Mouse (Mus musculus) adrenal gland, postnatal 10 days (tissue): Measurements from ENCODE around the gene Man1c1. TPM values are rescaled to one million over a fixed set of nuclear protein-coding genes. Genes with fewer than 3 reads are reported as not detected.

Experiments
- DNase-seq: peaks from one replicate; pipeline ENCODE4 v3.0.0; 2021; ENCODE audit warnings: mixed read lengths
- long read RNA-seq, 2 experiments: library from polyadenylated mRNA; stranded (forward); transcript quantifications; one replicate each; pipeline ENCODE4 v2.0.0; 2021
- total RNA-seq, 2 experiments: library from RNA; stranded (reverse); gene quantifications; 2 replicates each; pipeline ENCODE4 v1.2.3; 2021

Gene Man1c1
- 10 to 100 TPM; 21.3 TPM for total RNA-seq
- long read RNA-seq, experiment 1, full-length matches to known transcripts, result 44 of 49 reads
- long read RNA-seq, experiment 1, partial matches to known transcripts, result 1 of 49 reads
- long read RNA-seq, experiment 1, other reads (novel, unspliced or antisense), result 4 of 49 reads
- long read RNA-seq, experiment 2, full-length matches to known transcripts, result 33 of 41 reads
- long read RNA-seq, experiment 2, partial matches to known transcripts, result 0 of 41 reads
- long read RNA-seq, experiment 2, other reads (novel, unspliced or antisense), result 8 of 41 reads

GRCm38 (mm10) chr4:134703835-134704546 is at the start of gene Man1c1:
Gene Man1c1, minus strand, starts transcription at chr4:134704290.
- DNase-seq, result peak; percentile 100

- no peak for DNase-seq
These were observed 49.6 kb upstream of the Man1c1 start for GRCm38 (mm10) chr4:134753516-134754261.

- DNase-seq, result no peak
These were observed 48.9 kb upstream of the Man1c1 start for GRCm38 (mm10) chr4:134752911-134753426.

GRCm38 (mm10) chr4:134751682-134752380 is 47.7 kb upstream of the Man1c1 start:
- DNase-seq, result no peak

- DNase-seq, result no peak
These were observed 46.7 kb upstream of the Man1c1 start for GRCm38 (mm10) chr4:134750825-134751224.

GRCm38 (mm10) chr4:134750263-134750662 is 46.2 kb upstream of the Man1c1 start:
- DNase-seq, result no peak

- DNase-seq, result no peak
These were observed 45.4 kb upstream of the Man1c1 start for GRCm38 (mm10) chr4:134749301-134750030.

GRCm38 (mm10) chr4:134745900-134746661 is 42.0 kb upstream of the Man1c1 start:
- DNase-seq, result no peak

- DNase-seq, result no peak
These were observed 40.0 kb upstream of the Man1c1 start for GRCm38 (mm10) chr4:134743881-134744633.

GRCm38 (mm10) chr4:134741949-134742348 is 37.9 kb upstream of the Man1c1 start:
- DNase-seq, result no peak

GRCm38 (mm10) chr4:134740186-134740585 is 36.1 kb upstream of the Man1c1 start:
- DNase-seq, result no peak

- no peak for DNase-seq
These were observed 35.4 kb upstream of the Man1c1 start for GRCm38 (mm10) chr4:134739530-134739929.

- no peak for DNase-seq
These were observed 33.3 kb upstream of the Man1c1 start for GRCm38 (mm10) chr4:134737365-134737910.

GRCm38 (mm10) chr4:134736147-134736546 is 32.1 kb upstream of the Man1c1 start:
- peak; percentile 6 for DNase-seq

- DNase-seq, result peak; percentile 64
These were observed 30.6 kb upstream of the Man1c1 start for GRCm38 (mm10) chr4:134734629-134735081.

- peak; percentile 80 for DNase-seq
These were observed 30.0 kb upstream of the Man1c1 start for GRCm38 (mm10) chr4:134734038-134734628.

GRCm38 (mm10) chr4:134733371-134733770 is 29.3 kb upstream of the Man1c1 start:
- DNase-seq, result no peak

- no peak for DNase-seq
These were observed 26.0 kb upstream of the Man1c1 start for GRCm38 (mm10) chr4:134730106-134730505.

GRCm38 (mm10) chr4:134725735-134726345 is 21.8 kb upstream of the Man1c1 start:
- DNase-seq, result no peak
